Mouse (Mus musculus) kidney, adult 2 months (tissue): ENCODE measurements around the gene Olfr1022. TPM values are rescaled to one million over a fixed set of nuclear protein-coding genes. Genes with fewer than 3 reads are reported as not detected.

Experiments used
- DNase-seq: peaks from one replicate; pipeline ENCODE4 v3.0.0; 2021
- H3K27ac ChIP-seq: fragments of 200-500 bp; 2 replicates; pipeline ENCODE4 v1.5.1; 2012; ENCODE audit warnings: low read depth, low read length, control low read depth, inconsistent platforms; ENCODE audit not compliant: insufficient read depth
- H3K27me3 ChIP-seq: fragments of 200-500 bp; replicated peaks from 2 replicates; pipeline ENCODE4 v1.6.1; 2012; ENCODE audit warnings: mild to moderate bottlenecking, moderate library complexity, low read length, inconsistent platforms; ENCODE audit not compliant: control insufficient read depth, insufficient read depth
- H3K36me3 ChIP-seq: fragments of 200-500 bp; 2 replicates; pipeline ENCODE4 v1.6.1; 2012; ENCODE audit warnings: mild to moderate bottlenecking, moderate library complexity, low read length, inconsistent platforms; ENCODE audit not compliant: control insufficient read depth, insufficient read depth
- H3K4me1 ChIP-seq: fragments of 200-500 bp; 2 replicates; pipeline ENCODE4 v1.6.1; 2011; ENCODE audit warnings: low read length; ENCODE audit not compliant: control insufficient read depth, insufficient read depth
- H3K4me3 ChIP-seq: fragments of 200-500 bp; 2 replicates; pipeline ENCODE4 v1.5.1; 2011; ENCODE audit warnings: mild to moderate bottlenecking, low read depth, low read length, control low read depth; ENCODE audit not compliant: insufficient read depth
- CTCF ChIP-seq: fragments of 200-500 bp; conservative IDR thresholded peaks from 2 replicates; pipeline ENCODE4 v1.5.1; 2011; ENCODE audit warnings: low read depth, mild to moderate bottlenecking, control low read depth, low read length, moderate library complexity, mixed read lengths; ENCODE audit not compliant: insufficient read depth, insufficient read length
- POLR2A ChIP-seq: fragments of 200-500 bp; IDR thresholded peaks from one replicate; pipeline ENCODE4 v1.6.1; 2011; ENCODE audit warnings: low read depth, low read length, control low read depth
- WGBS: fragments of 180-500 bp; shearing (Covaris S2); methylation state at CpG from one replicate; pipeline ENCODE4 v1.1.7; 2018; 5-methylcytosine and 5-hydroxymethylcytosine counted together
- polyA plus RNA-seq: library from polyadenylated mRNA; depleted of rRNA; stranded (reverse); fragments of >200 nt; gene quantifications from 2 replicates; pipeline ENCODE4 v1.2.3, GENCODE M21; 2012; rRNA removed

Gene Olfr1022
- not detected in 2 replicates for polyA plus RNA-seq

GRCm38 (mm10) chr2:85868294-85868693 lies at the start of gene Olfr1022:
Olfr1022 (plus strand) TSS chr2:85868594.
- no peaks in the 10 kb centered on the region for H3K36me3 ChIP-seq
- no peak within 1 kb of the TSS for H3K4me3 ChIP-seq
- H3K27ac ChIP-seq = no peak within 1 kb of the TSS
- WGBS = 38% methylated on average over 2 of the region's 2 CpGs
- H3K27me3 ChIP-seq = no peaks in the 10 kb centered on the region
- H3K4me1 ChIP-seq = no peaks in the 10 kb centered on the region
- TF ChIP-seq CTCF = no peak
- no peak for TF ChIP-seq POLR2A
- no peak for DNase-seq

- Histone ChIP-seq H3K4me1 (no peaks in the 10 kb centered on the region), H3K4me3 (no peak within 1 kb of the TSS), H3K27me3 (no peaks in the 10 kb centered on the region), H3K27ac (no peak within 1 kb of the TSS), H3K36me3 (no peaks in the 10 kb centered on the region)
- DNase-seq = no peak
- TF ChIP-seq POLR2A = no peak
- TF ChIP-seq CTCF = no peak
Observed at GRCm38 (mm10) chr2:85845383-85845782, 23.0 kb upstream of the Olfr1022 start, which contains the start of gene Olfr1019. Olfr1019 (minus strand) TSS chr2:85845483.

- Histone ChIP-seq H3K27me3 (no peaks in the 10 kb centered on the region), H3K4me1 (no peaks in the 10 kb centered on the region), H3K36me3 (no peaks in the 10 kb centered on the region), H3K4me3 (no peak within 1 kb of the TSS), H3K27ac (no peak within 1 kb of the TSS)
- 80% methylated on average over 1 of the region's 1 CpGs for WGBS
- TF ChIP-seq CTCF (no peak), POLR2A (no peak)
- no peak for DNase-seq
Observed at GRCm38 (mm10) chr2:85846730-85847129, 21.7 kb upstream of the Olfr1022 start, which contains the start of gene Olfr1020. Olfr1020 (plus strand) TSS chr2:85847030.

GRCm38 (mm10) chr2:85885340-85885739 lies 16.9 kb downstream of the Olfr1022 start, which contains the start of gene Olfr1023:
Olfr1023 (plus strand) TSS chr2:85885640.
- TF ChIP-seq CTCF (no peak), POLR2A (no peak)
- H3K27ac ChIP-seq = no peak within 1 kb of the TSS
- H3K27me3 ChIP-seq = no peaks in the 10 kb centered on the region
- no peaks in the 10 kb centered on the region for H3K4me1 ChIP-seq
- DNase-seq = no peak
- no peak within 1 kb of the TSS for H3K4me3 ChIP-seq
- H3K36me3 ChIP-seq = no peaks in the 10 kb centered on the region
- WGBS = 65% methylated on average over 2 of the region's 2 CpGs

GRCm38 (mm10) chr2:85904952-85905351 lies 36.6 kb downstream of the Olfr1022 start, which contains the start of gene Olfr1024:
Olfr1024 (minus strand) TSS chr2:85905052.
- WGBS = 84% methylated on average over 3 of the region's 3 CpGs
- Histone ChIP-seq H3K36me3 (no peaks in the 10 kb centered on the region), H3K4me1 (no peaks in the 10 kb centered on the region), H3K27me3 (no peaks in the 10 kb centered on the region), H3K4me3 (no peak within 1 kb of the TSS), H3K27ac (no peak within 1 kb of the TSS)
- DNase-seq = no peak
- TF ChIP-seq CTCF (no peak), POLR2A (no peak)

- DNase-seq = no peak
- Histone ChIP-seq H3K27ac (no peak overlapping the region), H3K27me3 (no peaks in the 10 kb centered on the region), H3K4me1 (no peaks in the 10 kb centered on the region), H3K4me3 (no peak overlapping the region), H3K36me3 (no peaks in the 10 kb centered on the region)
- no peak for TF ChIP-seq CTCF
- no peak for TF ChIP-seq POLR2A
Observed at GRCm38 (mm10) chr2:85913197-85913596, 44.8 kb downstream of the Olfr1022 start.

GRCm38 (mm10) chr2:85914893-85915292 lies 46.5 kb downstream of the Olfr1022 start, which contains the start of gene Olfr1025-ps1:
Olfr1025-ps1 (plus strand) TSS chr2:85915193.
- DNase-seq = no peak
- 26% methylated on average over 1 of the region's 1 CpGs for WGBS
- H3K4me1 ChIP-seq = no peaks in the 10 kb centered on the region
- no peaks in the 10 kb centered on the region for H3K36me3 ChIP-seq
- H3K4me3 ChIP-seq = no peak within 1 kb of the TSS
- H3K27ac ChIP-seq = no peak within 1 kb of the TSS
- TF ChIP-seq CTCF = no peak
- no peak for TF ChIP-seq POLR2A
- H3K27me3 ChIP-seq = no peaks in the 10 kb centered on the region

Other genes starting within 250 kb of the Olfr1022 start
- not detected in 2 replicates for gene Olfr1002, start 217.9 kb upstream of the Olfr1022 start, polyA plus RNA-seq
- gene Olfr154, start 204.1 kb upstream of the Olfr1022 start, polyA plus RNA-seq = not detected in 2 replicates
- not detected in 2 replicates for gene Olfr1006, start 189.8 kb upstream of the Olfr1022 start, polyA plus RNA-seq
- gene Olfr1008, start 179.2 kb upstream of the Olfr1022 start, polyA plus RNA-seq = not detected in 2 replicates
- gene Olfr1009, start 153.2 kb upstream of the Olfr1022 start, polyA plus RNA-seq = not detected in 2 replicates
- gene Olfr1012, start 105.8 kb upstream of the Olfr1022 start, polyA plus RNA-seq = not detected in 2 replicates
- gene Olfr1013, start 101.5 kb upstream of the Olfr1022 start, polyA plus RNA-seq = not detected in 2 replicates
- not detected in 2 replicates for gene Olfr1014, start 95.9 kb upstream of the Olfr1022 start, polyA plus RNA-seq
- not detected in 2 replicates for gene Olfr1015, start 86.6 kb upstream of the Olfr1022 start, polyA plus RNA-seq
- gene Olfr1016, start 66.0 kb upstream of the Olfr1022 start, polyA plus RNA-seq = not detected in 2 replicates
- gene Olfr1018, start 50.1 kb upstream of the Olfr1022 start, polyA plus RNA-seq = not detected in 2 replicates
- not detected in 2 replicates for gene Olfr1019, start 23.1 kb upstream of the Olfr1022 start, polyA plus RNA-seq
- not detected in 2 replicates for gene Olfr1020, start 21.6 kb upstream of the Olfr1022 start, polyA plus RNA-seq
- gene Olfr1023, start 17.0 kb downstream of the Olfr1022 start, polyA plus RNA-seq = not detected in 2 replicates
- not detected in 2 replicates for gene Olfr1024, start 36.5 kb downstream of the Olfr1022 start, polyA plus RNA-seq
- gene Olfr1025-ps1, start 46.6 kb downstream of the Olfr1022 start, polyA plus RNA-seq = not detected in 2 replicates
- not detected in 2 replicates for gene Olfr1026, start 53.0 kb downstream of the Olfr1022 start, polyA plus RNA-seq
- not detected in 2 replicates for gene Olfr1028, start 81.8 kb downstream of the Olfr1022 start, polyA plus RNA-seq
- 0.13 TPM in 1 of 2 replicates, not detected in the other for gene Olfr1029, start 105.3 kb downstream of the Olfr1022 start, polyA plus RNA-seq
- not detected in 2 replicates for gene Olfr1030, start 110.7 kb downstream of the Olfr1022 start, polyA plus RNA-seq
- not detected in 2 replicates for gene Olfr1031, start 121.7 kb downstream of the Olfr1022 start, polyA plus RNA-seq
- not detected in 2 replicates for gene Olfr1032, start 136.9 kb downstream of the Olfr1022 start, polyA plus RNA-seq
- gene Olfr1033, start 152.0 kb downstream of the Olfr1022 start, polyA plus RNA-seq = 0.42 and 0.59 TPM in 2 replicates
- gene Olfr1034, start 177.3 kb downstream of the Olfr1022 start, polyA plus RNA-seq = 0.08 and 0.13 TPM in 2 replicates
- not detected in 2 replicates for gene Olfr1036, start 205.4 kb downstream of the Olfr1022 start, polyA plus RNA-seq
- not detected in 2 replicates for gene Olfr1037, start 218.8 kb downstream of the Olfr1022 start, polyA plus RNA-seq